Mouse (Mus musculus) subcutaneous adipose tissue, adult 2 months (tissue): ENCODE data around the gene Olfr1185-ps1. TPM values are rescaled to one million over a fixed set of nuclear protein-coding genes. Genes with fewer than 3 reads are reported as not detected.

Experiments used
- polyA plus RNA-seq: library from polyadenylated mRNA; depleted of rRNA; stranded (reverse); fragments of >200 nt; gene quantifications from 2 replicates; pipeline ENCODE4 v1.2.3, GENCODE M21; 2012; ENCODE audit warnings: low replicate concordance; rRNA removed

Gene Olfr1185-ps1
- not detected in 2 replicates for polyA plus RNA-seq

DNA sequence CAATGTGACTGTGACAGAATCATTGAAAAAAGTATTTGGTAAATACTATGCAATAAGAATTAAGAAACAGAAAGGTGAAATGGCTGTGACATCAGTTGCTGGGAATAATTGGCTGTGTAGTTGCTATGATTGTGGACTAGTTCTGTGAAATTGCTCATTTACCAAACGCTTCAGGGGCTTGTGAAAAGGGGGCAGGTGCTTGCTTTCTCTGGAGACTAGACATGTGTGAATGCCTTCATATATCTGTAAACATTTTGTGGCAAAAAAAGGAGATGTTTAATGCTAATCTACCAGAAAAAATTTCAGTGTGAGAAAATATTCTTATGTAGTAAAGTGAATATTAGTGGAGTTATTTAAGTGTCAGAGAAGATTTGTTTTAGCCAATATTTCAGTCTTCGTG, at the start of gene Olfr1185-ps1:
TSS of gene Olfr1185-ps1 (plus strand) at position 301 of the 400 bp plus-strand sequence.

DNA sequence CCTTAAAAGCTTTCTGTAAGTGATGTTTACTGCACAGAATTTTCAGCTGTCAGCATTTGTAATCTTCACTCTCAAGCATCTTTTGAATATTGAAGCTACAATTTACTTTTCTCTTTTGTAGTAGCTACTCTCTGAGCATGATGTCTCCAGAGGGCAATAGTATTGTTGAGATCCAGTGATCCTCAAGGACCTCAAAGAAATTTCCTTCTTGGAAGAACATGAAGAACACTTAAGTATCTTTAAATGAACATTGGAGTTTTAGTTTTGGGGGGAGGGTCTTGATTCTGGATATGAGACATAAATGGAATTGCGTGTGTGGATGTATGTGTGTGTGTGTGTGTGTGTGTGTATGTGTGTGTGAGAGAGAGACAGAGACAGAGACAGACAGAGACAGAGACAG, 44.1 kb upstream of the Olfr1185-ps1 start, which contains the start of gene Gm13757:
TSS of gene Gm13757 (minus strand) at position 101 of the 400 bp plus-strand sequence.

DNA sequence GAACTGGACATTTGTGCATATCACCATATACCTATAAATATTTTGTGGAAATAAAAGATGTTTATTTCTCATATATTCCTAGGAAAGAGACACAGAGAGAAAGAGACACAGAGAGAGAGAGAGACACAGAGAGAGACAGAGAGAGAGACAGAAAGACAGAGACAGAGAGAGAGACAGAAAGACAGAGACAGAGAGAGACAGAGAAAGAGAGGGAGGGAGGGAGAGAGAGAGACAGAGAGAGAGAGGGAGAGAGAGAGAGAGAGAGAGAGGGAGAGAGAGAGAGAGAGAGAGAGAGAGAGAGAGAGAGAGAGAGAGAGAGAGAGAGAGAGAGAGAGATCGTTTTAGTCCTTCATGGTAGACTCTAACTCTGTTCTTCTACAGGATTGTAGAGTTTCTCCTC, 38.6 kb upstream of the Olfr1185-ps1 start, which contains the start of gene Olfr1183:
TSS of gene Olfr1183 (plus strand) at position 301 of the 400 bp plus-strand sequence.

DNA sequence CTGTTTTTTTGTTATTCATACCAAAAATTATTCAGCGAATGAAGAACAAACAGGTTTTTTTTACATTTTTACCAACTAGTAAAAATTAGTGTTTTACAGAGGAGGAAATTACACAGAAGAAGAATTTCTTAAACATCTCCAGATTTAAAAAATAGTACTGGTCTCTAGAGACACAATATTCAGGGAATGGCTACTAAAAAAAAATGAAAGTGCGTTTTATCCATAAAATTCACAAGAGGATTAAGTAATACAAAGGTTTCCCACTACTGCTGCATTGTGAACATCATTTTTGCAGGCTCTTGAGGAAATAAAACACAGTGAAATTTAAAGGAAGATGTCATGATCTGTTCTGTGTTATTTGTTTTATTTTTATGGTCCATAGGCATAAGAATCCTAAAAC, 9.8 kb upstream of the Olfr1185-ps1 start, which contains the start of gene Olfr1184:
TSS of gene Olfr1184 (plus strand) at position 301 of the 400 bp plus-strand sequence.

GRCm38 (mm10) chr2:88518251-88518650, 25.1 kb downstream of the Olfr1185-ps1 start, which contains the start of gene Olfr1186:
Gene Olfr1186, plus strand, starts transcription at chr2:88518551.

Other genes with a start within 250 kb of the Olfr1185-ps1 start
- gene Olfr1173, start 213.4 kb upstream of the Olfr1185-ps1 start, polyA plus RNA-seq = not detected in 2 replicates
- not detected in 2 replicates for gene Olfr1174-ps, start 178.2 kb upstream of the Olfr1185-ps1 start, polyA plus RNA-seq
- not detected in 2 replicates for gene Olfr1175-ps, start 166.1 kb upstream of the Olfr1185-ps1 start, polyA plus RNA-seq
- gene Olfr1176, start 156.6 kb upstream of the Olfr1185-ps1 start, polyA plus RNA-seq = not detected in 2 replicates
- not detected in 2 replicates for gene Olfr1177-ps, start 146.8 kb upstream of the Olfr1185-ps1 start, polyA plus RNA-seq
- not detected in 2 replicates for gene Olfr1178, start 106.3 kb upstream of the Olfr1185-ps1 start, polyA plus RNA-seq
- gene Olfr1179, start 86.9 kb upstream of the Olfr1185-ps1 start, polyA plus RNA-seq = not detected in 2 replicates
- not detected in 2 replicates for gene Olfr1180, start 74.2 kb upstream of the Olfr1185-ps1 start, polyA plus RNA-seq
- not detected in 2 replicates for gene Olfr1181, start 67.1 kb upstream of the Olfr1185-ps1 start, polyA plus RNA-seq
- gene Gm13757, start 44.2 kb upstream of the Olfr1185-ps1 start, polyA plus RNA-seq = not detected in 2 replicates
- not detected in 2 replicates for gene Olfr1183, start 38.5 kb upstream of the Olfr1185-ps1 start, polyA plus RNA-seq
- gene Olfr1184, start 9.7 kb upstream of the Olfr1185-ps1 start, polyA plus RNA-seq = not detected in 2 replicates
- gene Olfr1186, start 25.2 kb downstream of the Olfr1185-ps1 start, polyA plus RNA-seq = not detected in 2 replicates
- not detected in 2 replicates for gene Olfr1188, start 63.6 kb downstream of the Olfr1185-ps1 start, polyA plus RNA-seq
- gene Olfr1189, start 93.1 kb downstream of the Olfr1185-ps1 start, polyA plus RNA-seq = not detected in 2 replicates
- gene Olfr1191-ps1, start 147.2 kb downstream of the Olfr1185-ps1 start, polyA plus RNA-seq = not detected in 2 replicates
- not detected in 2 replicates for gene Olfr1192-ps1, start 155.2 kb downstream of the Olfr1185-ps1 start, polyA plus RNA-seq
- gene Olfr1193, start 182.3 kb downstream of the Olfr1185-ps1 start, polyA plus RNA-seq = not detected in 2 replicates
- not detected in 2 replicates for gene Olfr1195, start 195.9 kb downstream of the Olfr1185-ps1 start, polyA plus RNA-seq
- gene Olfr1196, start 211.3 kb downstream of the Olfr1185-ps1 start, polyA plus RNA-seq = not detected in 2 replicates
- not detected in 2 replicates for gene Olfr1197, start 239.0 kb downstream of the Olfr1185-ps1 start, polyA plus RNA-seq